10 mouse cellular contexts compared by ENCODE assay signal in genomic region chr5:110387332-110387731, GRCm38 (mm10). TPM values are rescaled to one million over a fixed set of nuclear protein-coding genes. Genes with fewer than 3 reads are reported as not detected.
DNase-seq lines count a peak whose midpoint lies in the region; ATAC-seq and TF ChIP-seq lines count a peak whose summit lies in the region.
"Had no signal": no experiment of that assay in that cellular context is flagged by ENCODE, and none has a peak within 500 bp of the region (broad histone marks: within the 10 kb centered on the region; RNA-seq: fewer than 3 reads in every experiment).

No protein-coding gene starts in this region.

- no peak for ATAC-seq in neural tube, embryonic 11.5 days (ENCODE audit: insufficient read depth, low FRiP score, low TSS enrichment)
- ATAC-seq in liver, embryonic 11.5 days (replicated peaks; ENCODE audit: low FRiP score) = no peak
- ATAC-seq in stomach, embryonic 16.5 days (ENCODE audit: insufficient read depth, low FRiP score) = no peak; the same call in 1 of the 2 replicates

- WGBS in neural tube, embryonic 11.5 days = 21% methylated on average over 8 of the region's 8 CpGs
- WGBS in liver, embryonic 11.5 days = 28% methylated on average over 8 of the region's 8 CpGs
- 14% methylated on average over 8 of the region's 8 CpGs for WGBS in stomach, embryonic 16.5 days

- H3K27ac ChIP-seq in gastrocnemius, adult 2 months = no peak overlapping the region
- H3K27ac ChIP-seq in neural tube, embryonic 11.5 days (ENCODE audit: low read depth, low read length) = no peak overlapping the region
- no peak overlapping the region for H3K27ac ChIP-seq in liver, embryonic 11.5 days (ENCODE audit: low read depth, low read length)
- peak overlapping the region; percentile 18; the same call in 1 of the 2 replicates for H3K27ac ChIP-seq in stomach, embryonic 16.5 days (ENCODE audit: low read length)

- no peak for DNase-seq in gastrocnemius, adult 2 months
- no peak for DNase-seq in gastrocnemius, adult 8-10 months (ENCODE audit: low spot score in 2 of 2)
- no peak for DNase-seq in neural tube, embryonic 11.5 days (ENCODE audit: low spot score)
- no peak for DNase-seq in neural tube, embryonic 10.5 days (ENCODE audit: extremely low spot score, low spot score)
- no peak for DNase-seq in liver, embryonic 11.5 days (ENCODE audit: low spot score)
- DNase-seq in cerebellum, postnatal 4 days (ENCODE audit: low spot score in 2 of 2) = no peak
- no peak for DNase-seq in layer of hippocampus, adult 11-12 months (ENCODE audit: low spot score)

- intact Hi-C loops in gastrocnemius, adult 2 months (cut with DNase I) = no loop called here

- H3K4me2 ChIP-seq in neural tube, embryonic 11.5 days (ENCODE audit: low read depth) = peak overlapping the region; percentile 68
- peak overlapping the region; percentile 82 for H3K4me2 ChIP-seq in liver, embryonic 11.5 days
- H3K4me2 ChIP-seq in stomach, embryonic 16.5 days (ENCODE audit: low read depth, low read length) = peak overlapping the region; percentile 61

- peak overlapping the region; percentile 41 for H3K9ac ChIP-seq in neural tube, embryonic 11.5 days (ENCODE audit: low read length)
- 0 out of 2 replicates have a peak overlapping the region, but pooled peaks have one; percentile 17 for H3K9ac ChIP-seq in liver, embryonic 11.5 days (ENCODE audit: low read depth, low read length)
- peak overlapping the region; percentile 73 for H3K9ac ChIP-seq in stomach, embryonic 16.5 days (ENCODE audit: low read length)

- no peaks in the 10 kb centered on the region for H3K9me3 ChIP-seq in neural tube, embryonic 11.5 days (ENCODE audit: control insufficient read depth, low read length)
- no peaks in the 10 kb centered on the region for H3K9me3 ChIP-seq in liver, embryonic 11.5 days (ENCODE audit: control insufficient read depth, low read length)
- H3K9me3 ChIP-seq in stomach, embryonic 16.5 days (replicated peaks; ENCODE audit: control insufficient read depth, low read length) = no peaks in the 10 kb centered on the region

- H3K4me3 ChIP-seq in gastrocnemius, adult 2 months = peak overlapping the region; percentile 83
- H3K4me3 ChIP-seq in neural tube, embryonic 11.5 days (ENCODE audit: low read depth, low read length) = peak overlapping the region; percentile 68
- H3K4me3 ChIP-seq in liver, embryonic 11.5 days (ENCODE audit: low read depth, low read length) = peak overlapping the region; percentile 60
- H3K4me3 ChIP-seq in stomach, embryonic 16.5 days (replicated peaks; ENCODE audit: low read length) = peak overlapping the region; percentile 64

- H3K27me3 ChIP-seq in neural tube, embryonic 11.5 days (ENCODE audit: control insufficient read depth, insufficient read depth, low read length) = 0 out of 2 replicates have a peak, but pooled peaks cover 3% of the 10 kb centered on the region
- H3K27me3 ChIP-seq in liver, embryonic 11.5 days (replicated peaks; ENCODE audit: control insufficient read depth, insufficient read depth, low read length) = peaks cover 22% of the 10 kb centered on the region
- H3K27me3 ChIP-seq in stomach, embryonic 16.5 days (ENCODE audit: control insufficient read depth, insufficient read depth, low read length) = no peaks in the 10 kb centered on the region

- H3K4me1 ChIP-seq in neural tube, embryonic 11.5 days (ENCODE audit: control insufficient read depth, insufficient read depth, low read length) = peaks cover 11% of the 10 kb centered on the region; the same call in 1 of the 2 replicates
- no peaks in the 10 kb centered on the region for H3K4me1 ChIP-seq in liver, embryonic 11.5 days (replicated peaks; ENCODE audit: control insufficient read depth, insufficient read depth, low read length)
- H3K4me1 ChIP-seq in stomach, embryonic 16.5 days (ENCODE audit: control insufficient read depth, insufficient read depth, low read length) = peaks cover 9% of the 10 kb centered on the region; the same call in 1 of the 2 replicates

- no peak for TF ChIP-seq CTCF in gastrocnemius, adult 2 months (IDR thresholded peaks at IDR 0.05)

- H3K36me3 ChIP-seq in neural tube, embryonic 11.5 days (ENCODE audit: control insufficient read depth, insufficient read depth, low read length) = no peaks in the 10 kb centered on the region
- no peaks in the 10 kb centered on the region for H3K36me3 ChIP-seq in liver, embryonic 11.5 days (ENCODE audit: control insufficient read depth, insufficient read depth, low read length)
- no peaks in the 10 kb centered on the region for H3K36me3 ChIP-seq in stomach, embryonic 16.5 days (ENCODE audit: control insufficient read depth, insufficient read depth, low read length)

RNA-seq across cellular contexts. Expression of gene Lrcol1, which starts 42.8 kb away (rescaled TPM):
- total RNA-seq in gastrocnemius, adult 2 months (2021) = not detected
- not detected for total RNA-seq in gastrocnemius, adult 8-10 months (2022)
- polyA plus RNA-seq in neural tube, embryonic 11.5 days (2014; fragmentation: Nextera tagmentation; extraction: Ambion mirVana) = not detected in 2 replicates
- polyA plus RNA-seq in liver, embryonic 11.5 days (2014; fragmentation: Nextera tagmentation; extraction: Ambion mirVana) = not detected in 2 replicates
- not detected in 2 replicates for polyA plus RNA-seq in stomach, embryonic 16.5 days (2015; fragmentation: Nextera tagmentation; extraction: Ambion mirVana)
- total RNA-seq: adrenal gland, postnatal 4 days; gastrocnemius, adult 18-20 months had no signal

RNA-seq across cellular contexts. Expression of gene P2rx2, which starts 44.3 kb away (rescaled TPM):
- not detected for total RNA-seq in gastrocnemius, adult 2 months (2021)
- total RNA-seq in gastrocnemius, adult 8-10 months (2022) = not detected
- polyA plus RNA-seq in neural tube, embryonic 11.5 days (2014; fragmentation: Nextera tagmentation; extraction: Ambion mirVana) = 0.59 and 1.4 TPM in 2 replicates
- 0.14 and 0.29 TPM in 2 replicates for polyA plus RNA-seq in liver, embryonic 11.5 days (2014; fragmentation: Nextera tagmentation; extraction: Ambion mirVana)
- polyA plus RNA-seq in stomach, embryonic 16.5 days (2015; fragmentation: Nextera tagmentation; extraction: Ambion mirVana) = 0.72 TPM in 2 replicates
- total RNA-seq: gastrocnemius, adult 18-20 months had no signal

Comparison
In these comparisons a context has a peak if more than half of its experiments do, and no peak if none do; other contexts are left out.
1. H3K9ac ChIP-seq: peak in every context shown above with its lines; median percentile 73 in stomach, embryonic 16.5 days; 41 in neural tube, embryonic 11.5 days; 17 in liver, embryonic 11.5 days.